Mouse (Mus musculus) heart, adult 18-20 months (tissue): ENCODE data around the gene Col17a1. TPM values are rescaled to one million over a fixed set of nuclear protein-coding genes. Genes with fewer than 3 reads are reported as not detected.

Experiments used
- total RNA-seq, 2 experiments: library from RNA; stranded (reverse); gene quantifications; 2 replicates each; pipeline ENCODE4 v1.2.3; 2021

Col17a1 gene
- total RNA-seq, 2 experiments from 2014 or later = 0.13 TPM; not detected in 1

Other genes with a start within 250 kb of the Col17a1 start
- 10 to 100 TPM; 45.5 to 48.7 TPM for gene Sh3pxd2a, start 227.7 kb downstream of the Col17a1 start, total RNA-seq
- 10 to 100 TPM; 17.2 to 17.3 TPM for gene Stn1, start 154.6 kb downstream of the Col17a1 start, total RNA-seq
- gene Slk, start 112.4 kb downstream of the Col17a1 start, total RNA-seq = 10 to 100 TPM; 72.8 to 83.3 TPM
- 10 to 100 TPM; 66.0 to 71.0 TPM for gene Sfr1, start 39.6 kb upstream of the Col17a1 start, total RNA-seq
- gene Gsto1, start 162.9 kb upstream of the Col17a1 start, total RNA-seq = 100 to 1,000 TPM; 207 to 211 TPM
- 1 to 10 TPM; 2.0 to 2.6 TPM for gene Gsto2, start 173.4 kb upstream of the Col17a1 start, total RNA-seq
- gene Cfap43, start 227.2 kb upstream of the Col17a1 start, total RNA-seq = 1 to 10 TPM in 1 of 2 experiments, not detected in 1; 1.1 TPM
- gene Itprip, start 227.2 kb upstream of the Col17a1 start, total RNA-seq = 1 to 10 TPM; 8.9 to 9.2 TPM
- 1 to 10 TPM; 2.0 to 2.6 TPM for gene Cfap58, start 245.6 kb upstream of the Col17a1 start, total RNA-seq